Mouse (Mus musculus) adrenal gland, postnatal 25 days (tissue): ENCODE measurements around the gene Rbfox2. TPM values are rescaled to one million over a fixed set of nuclear protein-coding genes. Genes with fewer than 3 reads are reported as not detected.
A peak's percentile ranks its signal among the peaks of the same experiment; 100 is the strongest.

Experiments
- DNase-seq: peaks from one replicate; pipeline ENCODE4 v3.0.0; 2021; ENCODE audit warnings: mixed read lengths
- total RNA-seq: library from RNA; stranded (reverse); gene quantifications from 2 replicates; pipeline ENCODE4 v1.2.3, GENCODE M21; 2021

Rbfox2 gene
- total RNA-seq, 1 experiment from 2014 or later, result 68.7 TPM

- DNase-seq, result no peak
These were observed 114.5 kb downstream of the Rbfox2 start for GRCm38 (mm10) chr15:77192154-77192935.

- DNase-seq, result no peak
These were observed 120.7 kb downstream of the Rbfox2 start for GRCm38 (mm10) chr15:77186096-77186495.

- peak; percentile 49 for DNase-seq
These were observed 121.2 kb downstream of the Rbfox2 start for GRCm38 (mm10) chr15:77185614-77186013.

- DNase-seq, result peak; percentile 15
These were observed 124.0 kb downstream of the Rbfox2 start for GRCm38 (mm10) chr15:77182800-77183199.

GRCm38 (mm10) chr15:77174018-77174417 is 132.8 kb downstream of the Rbfox2 start:
- DNase-seq, result no peak

- no peak for DNase-seq
These were observed 134.4 kb downstream of the Rbfox2 start for GRCm38 (mm10) chr15:77172414-77172813.

GRCm38 (mm10) chr15:77168781-77169180 is 138.0 kb downstream of the Rbfox2 start:
- no peak for DNase-seq

GRCm38 (mm10) chr15:77166225-77166732 is 140.5 kb downstream of the Rbfox2 start:
- DNase-seq, result no peak

- no peak for DNase-seq
These were observed 143.5 kb downstream of the Rbfox2 start for GRCm38 (mm10) chr15:77163336-77163735.

- DNase-seq, result no peak
These were observed 143.9 kb downstream of the Rbfox2 start for GRCm38 (mm10) chr15:77162931-77163330.

GRCm38 (mm10) chr15:77161382-77161781 is 145.4 kb downstream of the Rbfox2 start:
- DNase-seq, result no peak

GRCm38 (mm10) chr15:77160848-77161247 is 146.0 kb downstream of the Rbfox2 start:
- DNase-seq, result no peak

- DNase-seq, result peak; percentile 34
These were observed 150.3 kb downstream of the Rbfox2 start for GRCm38 (mm10) chr15:77156525-77156924.

GRCm38 (mm10) chr15:77154248-77154785 is 152.5 kb downstream of the Rbfox2 start:
- DNase-seq, result no peak

- peak; percentile 74 for DNase-seq
These were observed 153.2 kb downstream of the Rbfox2 start for GRCm38 (mm10) chr15:77153625-77154024.

GRCm38 (mm10) chr15:77153088-77153546 is 153.7 kb downstream of the Rbfox2 start:
- peak; percentile 16 for DNase-seq

- peak; percentile 24 for DNase-seq
These were observed 154.3 kb downstream of the Rbfox2 start for GRCm38 (mm10) chr15:77152336-77153087.

- no peak for DNase-seq
These were observed 155.0 kb downstream of the Rbfox2 start for GRCm38 (mm10) chr15:77151816-77152215.

GRCm38 (mm10) chr15:77151178-77151577 is 155.6 kb downstream of the Rbfox2 start:
- peak; percentile 20 for DNase-seq

GRCm38 (mm10) chr15:77150424-77150841 is 156.4 kb downstream of the Rbfox2 start:
- DNase-seq, result no peak

GRCm38 (mm10) chr15:77150000-77150399 is 156.8 kb downstream of the Rbfox2 start:
- DNase-seq, result no peak

GRCm38 (mm10) chr15:77149551-77149950 is 157.3 kb downstream of the Rbfox2 start:
- DNase-seq, result no peak

GRCm38 (mm10) chr15:77146942-77147341 is 159.9 kb downstream of the Rbfox2 start:
- no peak for DNase-seq
